Mouse (Mus musculus): Measurements from ENCODE around the gene Pcca. TPM values are rescaled to one million over a fixed set of nuclear protein-coding genes. Genes with fewer than 3 reads are reported as not detected.

The Pcca gene
- polyA plus RNA-seq, 1 experiment from 2014 or later = 26.4 TPM

- peak; percentile 75 for ATAC-seq (replicated peaks; ENCODE audit: insufficient number of reproducible peaks, insufficient read depth, low FRiP score, low read depth)
- Histone ChIP-seq H3K9ac (peak overlapping the region; percentile 69), H3K4me1 (replicated peaks) (peaks cover 12% of the 10 kb centered on the region), H3K9me3 (replicated peaks) (no peaks in the 10 kb centered on the region), H3K4me2 (peak overlapping the region; percentile 94), H3K36me3 (0 out of 2 replicates have a peak, but pooled peaks cover 4% of the 10 kb centered on the region), H3K27ac (peak overlapping the region; percentile 34; the same call in 1 of the 2 replicates), H3K4me3 (peak overlapping the region; percentile 79), H3K27me3 (no peaks in the 10 kb centered on the region)
- under 1% methylated on average over 53 of the region's 58 CpGs for WGBS
These were observed 378.8 kb downstream of the Pcca start for GRCm38 (mm10) chr14:122912812-122913498.

- Histone ChIP-seq H3K36me3 (no peaks in the 10 kb centered on the region; the same call in 1 of the 2 replicates), H3K4me3 (peak within 1 kb of the TSS; percentile 79), H3K27ac (peak within 1 kb of the TSS; percentile 34; the same call in 1 of the 2 replicates), H3K9ac (peak within 1 kb of the TSS; percentile 69), H3K4me2 (peak within 1 kb of the TSS; percentile 94), H3K4me1 (replicated peaks) (peaks cover 12% of the 10 kb centered on the region), H3K27me3 (no peaks in the 10 kb centered on the region), H3K9me3 (replicated peaks) (no peaks in the 10 kb centered on the region)
- 72% methylated on average over 6 of the region's 6 CpGs for whole genome bisulfite sequencing
- ATAC-seq (replicated peaks; ENCODE audit: insufficient number of reproducible peaks, insufficient read depth, low FRiP score, low read depth) = no peak
These were observed 379.5 kb downstream of the Pcca start, which contains the start of gene Ggact for GRCm38 (mm10) chr14:122913657-122914056. Ggact (minus strand) TSS chr14:122913757.

- no peak for ATAC-seq (replicated peaks; ENCODE audit: insufficient number of reproducible peaks, insufficient read depth, low FRiP score, low read depth)
- H3K4me3 ChIP-seq = no peak overlapping the region
- H3K4me1 ChIP-seq (replicated peaks) = peaks cover 4% of the 10 kb centered on the region; the same call in 1 of the 2 replicates
- H3K27me3 ChIP-seq = no peaks in the 10 kb centered on the region
- 92% methylated on average over 1 of the region's 1 CpGs for WGBS
- no peak overlapping the region for H3K4me2 ChIP-seq
- H3K36me3 ChIP-seq = no peaks in the 10 kb centered on the region; the same call in 1 of the 2 replicates
- no peak overlapping the region for H3K9ac ChIP-seq
- no peak overlapping the region for H3K27ac ChIP-seq
- no peaks in the 10 kb centered on the region for H3K9me3 ChIP-seq (replicated peaks)
These were observed 383.6 kb downstream of the Pcca start for GRCm38 (mm10) chr14:122917676-122918075.

- 66% methylated on average over 5 of the region's 5 CpGs for WGBS
- Histone ChIP-seq H3K36me3 (peaks cover under 1% of the 10 kb centered on the region; the same call in 1 of the 2 replicates), H3K9me3 (replicated peaks) (no peaks in the 10 kb centered on the region), H3K9ac (no peak overlapping the region), H3K27me3 (no peaks in the 10 kb centered on the region), H3K4me3 (no peak overlapping the region), H3K27ac (no peak overlapping the region), H3K4me2 (no peak overlapping the region), H3K4me1 (replicated peaks) (no peaks in the 10 kb centered on the region)
- ATAC-seq (replicated peaks; ENCODE audit: insufficient number of reproducible peaks, insufficient read depth, low FRiP score, low read depth) = no peak
These were observed 385.9 kb downstream of the Pcca start for GRCm38 (mm10) chr14:122920011-122920410.

GRCm38 (mm10) chr14:122936460-122936859, 402.3 kb downstream of the Pcca start:
- no peaks in the 10 kb centered on the region for H3K27me3 ChIP-seq
- H3K36me3 ChIP-seq = peaks cover 7% of the 10 kb centered on the region; the same call in 1 of the 2 replicates
- 85% methylated on average over 1 of the region's 1 CpGs for WGBS
- no peak for ATAC-seq (replicated peaks; ENCODE audit: insufficient number of reproducible peaks, insufficient read depth, low FRiP score, low read depth)
- H3K9me3 ChIP-seq (replicated peaks) = no peaks in the 10 kb centered on the region
- no peak overlapping the region for H3K9ac ChIP-seq
- no peak overlapping the region for H3K4me2 ChIP-seq
- H3K4me3 ChIP-seq = no peak overlapping the region
- no peaks in the 10 kb centered on the region for H3K4me1 ChIP-seq (replicated peaks)
- no peak overlapping the region for H3K27ac ChIP-seq

Other genes with a start within 250 kb of the Pcca start
- not detected in 2 replicates for gene Gm5089, start 83.2 kb upstream of the Pcca start, polyA plus RNA-seq (2015; fragmentation: Nextera tagmentation; extraction: Ambion mirVana)
- gene Zic5, start 68.6 kb upstream of the Pcca start, polyA plus RNA-seq (2015; fragmentation: Nextera tagmentation; extraction: Ambion mirVana) = 0.06 and 0.14 TPM in 2 replicates
- gene Zic2, start 58.9 kb upstream of the Pcca start, polyA plus RNA-seq (2015; fragmentation: Nextera tagmentation; extraction: Ambion mirVana) = not detected in 2 replicates
- not detected in 2 replicates for gene Gm10837, start 43.7 kb upstream of the Pcca start, polyA plus RNA-seq (2015; fragmentation: Nextera tagmentation; extraction: Ambion mirVana)

Measured in heart, embryonic 15.5 days (tissue).